Comparison of ENCODE assay signal across 8 mouse cellular contexts in genomic region chr10:121419640-121420470, GRCm38 (mm10). TPM values are rescaled to one million over a fixed set of nuclear protein-coding genes. Genes with fewer than 3 reads are reported as not detected.
DNase-seq lines count a peak whose midpoint lies in the region; ATAC-seq and TF ChIP-seq lines count a peak whose summit lies in the region.

No protein-coding gene starts in this region.

- H3K27me3 ChIP-seq in kidney, adult 2 months (replicated peaks; ENCODE audit: control insufficient read depth, insufficient read depth, low read length), result no peaks in the 10 kb centered on the region

- H3K4me3 ChIP-seq in kidney, adult 2 months (ENCODE audit: insufficient read depth, low read depth, low read length), result no peak overlapping the region

- H3K4me1 ChIP-seq in kidney, adult 2 months (ENCODE audit: control insufficient read depth, insufficient read depth, low read length), result peaks cover 20% of the 10 kb centered on the region

- no peak for TF ChIP-seq POLR2A in kidney, adult 2 months (IDR thresholded peaks at IDR 0.05; ENCODE audit: low read depth, low read length)
- no peak for TF ChIP-seq POLR2A in brain, embryonic 14.5 days (IDR thresholded peaks at IDR 0.05; ENCODE audit: borderline replicate concordance, extremely low read depth, insufficient read depth, insufficient read length, poor library complexity, severe bottlenecking)

- no peak overlapping the region for H3K27ac ChIP-seq in kidney, adult 2 months (ENCODE audit: insufficient read depth, low read depth, low read length)

- no peak for TF ChIP-seq CTCF in kidney, adult 2 months (conservative IDR thresholded peaks at IDR 0.05; ENCODE audit: insufficient read depth, insufficient read length, low read depth, low read length)
- no peak for TF ChIP-seq CTCF in brain, embryonic 14.5 days (IDR thresholded peaks at IDR 0.05; ENCODE audit: borderline replicate concordance, extremely low read depth, insufficient read depth, insufficient read length)

- WGBS in kidney, adult 2 months, result 47% methylated on average over 22 of the region's 22 CpGs

- ATAC-seq in megakaryocyte-erythroid progenitor cell, adult 5-6 weeks (replicated peaks; ENCODE audit: low FRiP score, low TSS enrichment, poor library complexity, severe bottlenecking), result peak; percentile 92

- H3K36me3 ChIP-seq in kidney, adult 2 months (ENCODE audit: control insufficient read depth, insufficient read depth, low read length), result no peaks in the 10 kb centered on the region; the same call in 1 of the 2 replicates

- peak; percentile 60 for DNase-seq in kidney, adult 2 months
- no peak for DNase-seq in kidney, adult 11 months
- peak; percentile 20 for DNase-seq in brain, embryonic 14.5 days (ENCODE audit: low read depth)
- DNase-seq in kidney, postnatal 10 days, result peak; percentile 59
- DNase-seq in thymus, postnatal 25 days, result peak; percentile 59
- no peak for DNase-seq in layer of hippocampus, postnatal 14 days (ENCODE audit: low spot score in 2 of 2)
- DNase-seq in gastrocnemius, postnatal 36 days, result no peak

- intact Hi-C loops in gastrocnemius, postnatal 36 days (cut with DNase I), result no loop called here

RNA-seq across cellular contexts. Expression of gene Gns, which starts 55.0 kb away (rescaled TPM):
- polyA plus RNA-seq in kidney, adult 2 months (2012; rRNA removed), result 128 and 160 TPM in 2 replicates
- polyA plus RNA-seq in brain, embryonic 14.5 days (2012; rRNA removed), result 23.7 and 42.6 TPM in 2 replicates
- total RNA-seq in megakaryocyte-erythroid progenitor cell, adult 5-6 weeks (2014; fragmentation: Nextera tagmentation), result 21.9 and 33.9 TPM in 2 replicates
- 17.3 and 23.7 TPM in 2 replicates for total RNA-seq in megakaryocyte-erythroid progenitor cell, adult 5-6 weeks (2017)
- total RNA-seq in layer of hippocampus, postnatal 14 days (2021), result 10 to 100 TPM; 74.1 to 79.9 TPM
- total RNA-seq in gastrocnemius, postnatal 36 days (2021), result 10 to 100 TPM; 24.6 to 27.9 TPM

RNA-seq across cellular contexts. Expression of gene Rassf3, which starts 56.3 kb away (rescaled TPM):
- 31.1 and 35.3 TPM in 2 replicates for polyA plus RNA-seq in kidney, adult 2 months (2012; rRNA removed)
- polyA plus RNA-seq in brain, embryonic 14.5 days (2012; rRNA removed), result 5.4 and 7.3 TPM in 2 replicates
- 6.5 and 9.7 TPM in 2 replicates for total RNA-seq in megakaryocyte-erythroid progenitor cell, adult 5-6 weeks (2014; fragmentation: Nextera tagmentation)
- 12.1 and 13.4 TPM in 2 replicates for total RNA-seq in megakaryocyte-erythroid progenitor cell, adult 5-6 weeks (2017)
- 10 to 100 TPM; 12.0 to 12.6 TPM for total RNA-seq in layer of hippocampus, postnatal 14 days (2021)
- total RNA-seq in gastrocnemius, postnatal 36 days (2021), result 10 to 100 TPM; 38.5 to 41.2 TPM

Comparison
In these comparisons a context has a peak if more than half of its experiments do, and no peak if none do; other contexts are left out.
1. DNase-seq: peak in kidney, adult 2 months (single experiment), brain, embryonic 14.5 days (single experiment), kidney, postnatal 10 days (single experiment) and thymus, postnatal 25 days (single experiment); none in kidney, adult 11 months (single experiment), layer of hippocampus, postnatal 14 days (0 of 2) and gastrocnemius, postnatal 36 days (0 of 2).